Mouse (Mus musculus) retina, adult 2 months (tissue): Measurements from ENCODE around the gene Foxn3.

Experiments used
- DNase-seq: peaks from one replicate; pipeline ENCODE4 v3.0.0-alpha.2; 2012; ENCODE audit warnings: low read depth, low spot score

The Foxn3 gene

DNA sequence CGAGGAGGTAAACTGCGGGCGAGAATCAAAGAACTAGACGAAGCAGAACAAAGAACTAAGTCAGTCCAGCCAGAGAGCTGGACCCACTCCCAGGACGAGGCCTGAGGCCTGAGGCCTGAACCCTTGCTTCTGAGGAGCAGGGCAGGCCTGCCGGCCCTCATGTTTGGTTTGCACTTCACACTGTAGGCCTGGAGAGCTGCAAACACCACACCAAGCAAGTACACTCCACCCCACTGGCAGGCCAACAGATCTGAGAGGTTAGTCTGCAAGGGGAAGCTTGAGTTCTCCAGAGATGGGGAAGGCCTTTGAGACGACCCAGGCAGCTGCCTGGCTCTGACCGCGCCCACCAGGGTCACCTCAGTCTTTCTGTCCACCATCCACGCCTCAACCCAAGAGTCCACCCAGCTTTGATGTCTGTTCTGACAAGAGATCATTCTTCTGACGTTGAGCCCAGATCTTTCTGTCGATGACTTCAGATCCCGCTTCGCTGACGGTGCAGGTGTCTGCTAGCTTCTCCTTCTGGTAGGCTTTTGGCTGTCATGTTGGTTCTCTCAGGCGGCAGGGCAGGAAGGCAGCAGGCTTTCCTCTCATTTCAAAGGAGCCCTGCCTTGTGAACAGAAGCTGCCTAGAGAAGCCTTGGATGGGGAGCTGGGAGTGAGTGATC, 231.1 kb downstream of the Foxn3 start:
- no peak for DNase-seq

DNA sequence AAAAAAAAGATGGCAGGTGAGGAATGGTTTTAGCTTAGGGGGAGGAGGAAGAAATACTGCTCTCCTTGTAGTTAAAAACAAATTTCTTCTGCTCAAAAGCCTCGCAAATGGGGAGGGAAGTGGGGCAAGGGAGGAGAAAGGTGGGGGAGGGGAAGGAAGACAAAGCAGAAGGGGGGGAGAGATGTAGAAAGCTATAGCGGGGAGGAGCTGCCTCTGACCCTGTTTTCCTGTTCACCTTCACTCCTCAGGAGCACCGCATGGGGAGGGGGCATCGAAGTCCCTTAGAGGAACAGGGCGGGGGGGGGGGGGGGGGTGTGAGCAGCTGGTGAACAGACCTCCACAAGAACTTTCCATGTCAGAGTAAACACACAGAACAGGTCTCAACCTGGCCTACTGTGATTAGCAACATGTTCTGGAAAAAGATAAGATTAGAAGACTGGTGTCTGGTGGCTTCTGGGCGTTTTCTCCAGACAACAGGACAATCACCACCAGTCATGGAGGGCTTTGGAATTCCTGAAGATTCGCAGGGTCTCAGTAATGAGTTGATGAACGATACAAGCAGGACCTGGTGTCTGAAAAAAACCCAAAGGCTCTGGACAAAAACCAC, 231.9 kb downstream of the Foxn3 start:
- DNase-seq: no peak

DNA sequence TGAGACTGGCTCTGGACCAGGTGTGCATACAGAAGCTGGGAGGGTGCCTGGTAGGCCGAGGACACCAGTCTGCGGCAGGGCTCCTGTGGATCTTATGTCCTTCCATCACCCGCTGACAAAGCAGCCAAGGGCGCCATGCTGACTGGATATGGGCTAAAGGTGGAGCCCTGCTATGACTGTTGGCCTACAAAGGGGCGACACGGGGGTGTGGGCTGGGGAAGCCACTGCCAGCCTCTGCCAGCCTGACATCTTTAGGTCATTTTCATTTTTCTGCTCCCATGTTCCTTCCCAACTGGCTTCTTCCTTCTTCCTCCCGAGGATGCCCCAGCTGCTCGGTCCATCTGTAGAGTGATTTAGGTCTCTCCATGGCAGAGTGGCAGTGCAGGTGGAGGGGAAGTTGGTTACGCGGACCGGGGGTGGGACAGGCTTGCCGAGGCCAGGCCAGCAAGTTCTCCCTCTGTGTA, 232.5 kb downstream of the Foxn3 start:
- no peak for DNase-seq

DNA sequence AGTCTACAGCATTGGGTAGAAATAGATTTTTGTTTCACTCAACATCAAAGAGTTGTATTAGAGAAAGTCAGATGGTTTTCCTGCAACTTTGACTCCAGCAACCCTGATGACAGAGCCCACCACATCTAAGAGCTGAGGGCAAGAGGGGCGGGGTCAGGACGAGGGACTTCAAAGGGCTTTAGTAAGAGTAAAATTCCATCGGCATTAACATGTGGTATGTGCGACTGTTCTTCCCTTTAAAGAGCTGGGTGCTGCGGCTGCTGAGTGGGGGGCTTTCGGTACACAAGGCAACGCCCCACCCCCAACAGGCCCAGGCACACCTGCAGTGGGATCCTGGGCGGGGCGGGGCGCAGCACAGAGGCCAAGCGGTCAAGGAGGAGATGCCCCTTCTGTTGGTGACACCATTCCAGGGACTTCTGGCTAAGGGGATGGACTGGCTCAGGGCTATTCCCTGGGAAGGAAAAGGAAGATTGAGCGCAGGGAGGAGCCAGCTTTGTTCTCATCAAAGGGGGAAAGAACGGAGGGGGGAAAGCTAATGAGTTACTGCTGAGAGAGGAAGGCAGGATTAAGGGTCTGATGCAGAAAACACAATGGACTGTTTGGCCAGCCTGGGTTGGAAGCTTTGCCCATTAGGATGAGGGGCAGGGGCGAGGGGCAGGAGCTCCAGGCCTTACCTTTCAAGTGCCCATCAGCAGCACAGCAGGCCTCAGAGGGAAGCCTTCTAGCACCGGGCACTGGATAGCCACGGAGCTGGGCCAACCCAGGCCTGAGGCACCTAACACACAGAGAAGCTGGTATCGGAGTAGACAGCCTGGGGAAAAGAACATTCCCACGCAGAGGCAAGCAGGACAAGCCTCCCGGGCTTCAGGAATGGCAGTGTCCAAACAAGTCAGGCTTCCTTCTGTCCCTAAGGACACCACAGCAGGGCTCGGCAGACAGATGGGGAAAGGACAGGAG, 233.8 kb downstream of the Foxn3 start:
- no peak for DNase-seq

DNA sequence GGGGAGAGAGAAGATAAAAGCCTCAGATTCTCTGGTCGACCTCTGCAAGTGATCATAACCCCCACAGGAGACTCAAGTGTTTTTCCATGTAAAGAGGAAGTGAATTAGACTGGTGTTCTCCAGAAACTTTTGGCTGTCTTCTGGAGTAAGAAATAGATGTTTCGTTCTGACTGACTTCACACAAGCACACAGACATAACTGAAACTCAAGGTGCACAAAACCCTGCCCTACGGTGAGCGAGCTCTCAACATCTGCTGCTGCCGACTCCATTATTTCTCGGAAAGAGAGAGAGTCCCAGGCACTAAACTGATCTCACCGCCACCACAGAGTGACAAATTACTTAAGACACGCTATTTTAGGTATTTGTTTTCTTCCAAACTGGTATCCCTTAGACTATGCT, 237.2 kb downstream of the Foxn3 start:
- DNase-seq: no peak

DNA sequence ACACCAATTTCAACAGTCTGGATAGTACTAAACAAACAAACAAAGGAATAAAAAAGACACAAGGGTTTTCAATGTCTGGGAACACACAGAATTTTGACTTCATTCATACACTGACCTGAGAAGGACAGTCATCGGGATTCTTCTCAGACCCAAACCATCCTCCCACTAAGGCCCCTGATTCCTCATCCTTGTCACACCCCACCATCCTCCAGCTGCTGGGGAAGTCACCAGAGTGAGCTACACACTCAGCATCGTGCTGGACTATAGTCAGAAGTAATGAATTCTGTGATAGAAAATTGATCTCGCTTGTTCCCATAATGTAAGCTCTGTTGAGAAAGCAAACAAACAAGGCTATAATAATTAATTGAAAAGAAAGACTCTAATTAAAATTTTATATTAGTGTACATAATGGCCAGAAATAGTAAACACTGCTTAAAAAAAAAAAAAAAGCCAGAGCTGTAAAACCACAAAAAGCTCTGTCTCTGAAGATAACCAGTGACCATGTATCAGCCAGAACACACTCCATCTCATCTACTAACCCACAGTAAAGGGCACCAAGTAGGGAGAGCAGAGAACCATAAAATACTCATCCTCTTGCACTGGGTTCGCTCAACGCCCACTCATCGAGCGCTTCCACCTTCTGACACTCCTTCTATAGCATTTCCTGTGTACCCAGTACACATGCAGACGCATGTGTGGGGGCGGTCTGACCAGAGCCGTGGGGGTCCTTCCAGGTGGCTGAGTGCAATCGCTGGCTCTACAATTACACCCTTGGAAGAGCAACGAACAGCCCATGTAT, 241.6 kb downstream of the Foxn3 start:
- no peak for DNase-seq

DNA sequence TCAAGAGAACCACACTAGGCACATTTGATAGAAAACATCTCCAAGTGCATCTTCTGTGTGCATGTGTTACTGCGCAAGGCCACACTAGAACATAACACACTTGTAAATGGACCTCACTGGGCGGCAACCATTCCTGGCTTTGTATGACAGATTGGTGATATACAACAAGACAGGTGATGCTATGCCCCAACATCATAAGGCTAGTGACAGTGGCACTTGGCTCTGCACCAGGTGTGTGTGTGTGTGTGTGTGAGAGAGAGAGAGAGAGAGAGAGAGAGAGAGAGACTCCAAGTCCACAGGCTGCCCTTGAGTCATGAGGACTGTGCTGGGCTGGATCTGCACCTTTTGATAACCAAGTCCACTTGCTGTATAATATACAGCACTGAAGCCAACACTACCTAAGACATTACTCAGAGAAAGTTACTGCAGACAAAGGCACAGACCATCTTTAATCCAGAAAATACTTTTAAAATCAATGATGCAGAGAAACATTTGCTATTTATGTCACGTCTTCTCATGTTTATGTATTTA, 242.4 kb downstream of the Foxn3 start:
- DNase-seq: no peak

DNA sequence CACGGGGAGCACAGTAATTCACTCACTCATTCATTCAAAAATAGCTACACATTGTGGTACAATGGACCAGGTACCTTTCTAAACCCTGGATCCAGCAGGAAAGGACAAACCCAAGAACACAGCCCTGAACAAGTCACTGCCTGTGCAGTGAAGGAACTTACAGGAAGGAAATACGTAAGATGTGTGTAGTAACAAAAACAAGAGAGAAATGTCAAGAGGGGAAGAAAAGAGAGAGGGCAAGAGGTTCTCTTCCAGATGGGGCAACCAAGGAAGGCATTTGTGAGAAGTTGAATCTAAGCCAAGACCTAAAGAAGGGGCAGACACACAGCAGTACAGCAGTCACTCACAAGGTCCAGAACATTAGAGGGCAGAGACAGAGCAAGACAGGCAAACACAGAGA, 243.5 kb downstream of the Foxn3 start:
- DNase-seq: no peak

DNA sequence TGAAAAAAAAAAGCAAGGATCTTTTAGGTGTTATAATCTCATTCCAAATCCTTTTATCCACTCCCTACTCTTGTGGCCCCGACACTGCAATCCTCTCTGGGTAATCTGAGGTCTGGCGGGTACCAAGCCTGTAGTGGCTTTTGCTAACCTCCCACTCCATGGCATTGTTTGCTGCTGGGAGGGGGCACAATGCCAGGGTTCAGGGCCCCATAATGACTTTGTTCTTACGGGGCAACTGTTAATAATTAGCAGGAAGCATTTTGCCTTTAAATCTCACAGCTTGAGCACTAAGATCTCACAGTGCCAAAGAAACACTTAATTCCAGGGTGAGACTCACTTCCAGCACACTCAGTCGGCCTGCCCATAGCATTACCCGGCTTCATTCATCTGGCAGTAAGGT, 244.2 kb downstream of the Foxn3 start:
- DNase-seq: no peak

DNA sequence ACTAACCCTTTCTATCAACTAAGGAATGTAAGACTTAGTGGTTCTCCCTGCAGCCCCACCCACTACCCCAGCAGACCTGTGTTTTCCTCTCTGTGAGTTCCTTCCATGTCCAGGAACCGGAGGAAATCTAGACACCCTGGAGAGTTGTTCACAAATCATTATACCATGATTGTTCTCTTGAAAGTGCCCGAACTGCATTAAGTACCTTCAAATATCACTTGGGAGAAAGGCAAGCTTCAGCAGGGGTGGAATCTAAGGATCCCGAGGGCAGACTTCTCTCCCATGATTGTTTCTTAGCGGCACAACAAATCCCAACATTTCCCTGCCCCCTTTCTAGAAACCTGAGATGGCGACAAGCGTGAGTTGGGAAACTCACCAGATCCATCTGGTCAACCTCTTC, 247.5 kb downstream of the Foxn3 start:
- DNase-seq: no peak

DNA sequence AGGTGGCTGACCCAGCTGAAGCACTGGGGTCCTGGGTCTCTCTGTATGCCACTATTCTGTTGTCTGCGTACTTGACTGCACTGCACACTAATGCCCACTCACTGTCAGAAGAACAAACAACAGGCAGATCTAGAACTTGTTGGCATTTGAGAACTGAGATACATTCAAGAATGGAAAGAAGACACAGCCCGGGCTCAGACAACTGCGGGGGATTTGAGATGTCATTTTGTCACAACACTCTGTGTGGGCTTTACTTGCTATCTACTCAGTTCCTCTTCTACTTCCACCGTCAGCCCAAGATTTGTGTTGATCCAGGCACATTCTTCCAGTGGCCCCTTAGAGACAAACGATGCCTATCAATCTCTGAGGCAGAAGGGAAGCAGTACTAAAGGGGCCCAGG, 248.6 kb downstream of the Foxn3 start:
- DNase-seq: no peak

DNA sequence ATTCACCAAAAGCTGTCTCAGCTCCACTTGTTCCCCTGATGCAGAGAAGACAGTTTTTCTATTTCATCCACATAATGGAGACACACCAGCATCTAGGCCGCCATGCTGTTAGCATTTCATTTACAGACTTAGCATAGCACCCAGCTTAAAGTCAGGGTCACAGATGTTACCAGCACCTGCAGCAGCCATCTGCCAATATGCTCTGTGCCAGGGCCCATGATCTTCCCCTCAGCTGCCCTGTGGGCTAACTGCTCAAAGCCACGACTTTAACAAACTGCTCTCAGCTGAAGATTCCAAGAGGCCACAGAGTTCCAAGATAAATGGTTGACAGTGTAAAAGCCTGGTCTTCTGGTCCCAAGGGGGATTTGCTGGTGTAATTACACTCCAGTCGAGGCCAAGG, 252.1 kb downstream of the Foxn3 start:
- DNase-seq: no peak

DNA sequence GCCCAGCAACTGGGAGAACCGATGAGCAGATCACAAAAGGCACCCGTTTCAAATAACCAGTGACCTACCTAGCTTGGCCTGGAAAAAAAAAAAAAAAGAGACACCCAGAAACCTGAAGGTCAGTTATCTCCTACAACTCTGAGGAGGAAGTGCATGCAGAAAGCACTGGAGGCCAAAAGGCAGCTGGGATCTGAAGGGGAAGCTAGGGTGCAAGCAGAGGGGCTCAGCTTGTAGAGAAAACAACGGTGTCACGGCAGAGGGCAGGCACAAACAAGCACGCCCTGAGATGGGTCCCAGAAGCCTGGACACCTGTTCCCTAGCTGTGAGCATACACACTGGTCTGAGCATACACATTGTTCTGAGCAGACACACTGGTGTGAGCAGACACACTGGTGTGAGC, 253.4 kb downstream of the Foxn3 start:
- no peak for DNase-seq

DNA sequence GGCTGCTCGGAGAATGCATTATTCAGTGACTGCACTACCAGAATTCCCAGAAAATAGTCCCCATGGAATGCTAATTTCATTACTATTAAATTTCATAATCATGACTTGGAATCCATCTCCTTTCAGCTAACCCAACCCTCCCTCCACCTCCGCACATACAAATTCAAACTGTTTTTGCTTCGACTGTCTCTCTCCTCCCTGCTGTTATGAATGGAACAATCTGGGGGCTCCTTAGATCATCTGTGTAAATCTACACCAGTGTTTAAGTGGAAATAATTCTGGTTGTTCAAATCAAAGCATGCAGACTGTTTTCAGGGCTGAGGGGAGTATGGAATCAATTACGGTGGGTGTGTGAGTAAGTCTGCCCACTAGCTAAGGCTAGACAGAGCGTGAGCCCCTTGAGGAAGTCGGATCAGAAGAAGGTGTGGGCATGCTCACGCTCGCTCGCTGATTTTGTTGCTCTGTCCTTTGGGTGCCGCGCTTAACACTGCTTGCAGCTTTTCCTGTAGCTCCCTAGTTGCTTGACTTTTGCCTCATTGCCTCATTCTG, 254.8 kb downstream of the Foxn3 start:
- DNase-seq: no peak

DNA sequence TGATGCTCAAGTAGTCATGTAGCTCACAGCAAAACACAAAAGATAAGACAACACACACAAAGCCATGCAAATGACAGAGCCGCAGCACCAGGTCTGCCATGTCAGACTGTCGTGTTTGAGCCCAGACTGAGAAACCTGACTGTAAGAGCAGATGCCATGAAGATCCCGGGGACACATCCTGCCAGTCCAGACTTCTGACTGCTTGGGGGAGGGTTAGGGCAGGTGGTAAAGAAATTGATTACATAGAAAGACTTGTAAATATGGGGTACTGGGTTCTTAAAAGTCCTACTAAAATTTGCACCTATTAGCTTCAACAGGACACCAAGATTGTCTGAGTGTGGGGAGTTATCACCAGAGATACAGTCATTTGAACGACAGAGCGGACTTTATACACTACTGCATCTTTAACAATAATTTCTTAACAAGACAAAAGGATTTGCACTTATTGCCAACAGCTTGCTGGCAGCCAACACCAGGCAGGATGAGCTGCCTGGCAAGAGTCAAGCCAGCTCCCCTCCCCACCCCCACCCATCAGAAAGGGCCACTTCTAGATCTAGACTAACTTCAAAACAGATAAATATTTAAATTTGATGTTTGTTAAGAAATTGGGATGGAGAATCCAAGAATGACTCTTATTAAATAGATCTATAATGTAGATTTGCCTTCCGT, 256.7 kb downstream of the Foxn3 start:
- DNase-seq: no peak

DNA sequence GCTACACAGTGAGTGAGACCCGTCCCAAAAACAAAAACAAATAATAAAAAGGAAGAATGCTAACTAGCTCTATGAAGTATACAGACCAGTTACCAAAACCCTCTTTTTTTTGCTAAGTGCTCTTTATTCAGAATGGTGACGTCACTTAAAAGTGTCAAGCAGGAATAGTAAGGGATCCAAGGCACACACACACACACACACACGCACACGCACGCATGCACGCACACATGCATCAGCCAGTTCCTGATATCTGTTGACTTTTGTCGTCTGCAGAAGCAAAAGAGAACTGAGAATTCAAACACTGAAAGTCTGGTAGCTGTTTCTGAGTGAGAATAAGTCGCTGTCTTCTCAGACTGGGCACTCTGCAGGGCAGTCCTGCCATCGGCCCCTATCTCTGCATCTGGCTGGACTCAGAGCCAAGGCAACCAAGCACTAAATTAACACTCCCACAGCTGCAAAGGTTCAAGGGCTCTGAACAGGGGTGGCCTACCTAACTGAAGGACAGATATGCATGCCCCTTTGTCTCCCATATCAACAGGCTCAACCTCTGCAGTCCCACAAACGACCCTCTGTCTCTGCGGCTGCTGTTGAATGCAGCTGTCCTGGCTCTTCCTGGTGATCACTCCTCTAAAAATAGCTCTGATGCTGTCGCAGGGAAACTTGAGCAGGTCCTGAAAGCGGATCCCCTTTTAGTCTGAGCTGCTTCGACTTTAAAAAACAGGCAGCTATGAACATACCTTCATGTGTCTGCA, 257.4 kb downstream of the Foxn3 start:
- DNase-seq: no peak

DNA sequence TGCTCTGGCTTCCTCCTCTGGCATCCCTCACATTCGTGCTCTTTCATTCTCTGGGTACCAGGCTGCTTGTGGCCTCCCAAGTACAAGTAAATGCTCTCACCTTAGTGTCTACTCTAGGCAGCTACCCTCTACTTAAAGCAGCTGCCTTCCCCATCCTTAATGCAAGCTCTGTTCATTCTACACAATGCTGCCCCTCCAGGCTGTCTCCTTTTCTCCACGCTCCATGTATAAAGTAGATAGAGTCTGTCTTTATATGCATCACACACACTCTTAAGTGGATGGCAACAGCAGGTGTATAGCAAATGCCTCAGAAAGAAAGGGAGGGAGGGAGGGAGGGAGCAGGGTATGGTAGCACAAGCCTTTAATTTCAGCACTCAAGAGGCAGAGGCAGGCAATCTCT, 258.1 kb downstream of the Foxn3 start:
- DNase-seq: no peak

DNA sequence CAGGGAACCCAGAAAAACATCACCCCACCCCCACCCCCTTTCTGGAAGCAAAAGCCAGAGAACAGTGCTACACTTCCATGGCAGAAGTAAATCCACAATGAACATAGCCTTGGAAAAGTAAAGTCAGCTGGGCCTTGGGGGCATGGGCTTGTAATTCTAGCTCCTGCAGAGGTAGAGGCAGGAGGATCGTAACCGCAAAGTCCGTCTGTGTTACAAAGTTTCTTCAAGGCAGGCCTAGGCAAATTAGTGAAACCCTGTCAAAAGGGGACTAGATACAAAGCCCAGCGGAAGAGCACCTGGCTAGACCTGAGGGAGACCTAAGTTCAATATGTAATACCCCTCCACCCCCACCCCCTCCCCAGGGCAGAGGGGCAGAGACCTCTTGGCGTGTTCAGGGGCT, 259.3 kb downstream of the Foxn3 start:
- DNase-seq: no peak

DNA sequence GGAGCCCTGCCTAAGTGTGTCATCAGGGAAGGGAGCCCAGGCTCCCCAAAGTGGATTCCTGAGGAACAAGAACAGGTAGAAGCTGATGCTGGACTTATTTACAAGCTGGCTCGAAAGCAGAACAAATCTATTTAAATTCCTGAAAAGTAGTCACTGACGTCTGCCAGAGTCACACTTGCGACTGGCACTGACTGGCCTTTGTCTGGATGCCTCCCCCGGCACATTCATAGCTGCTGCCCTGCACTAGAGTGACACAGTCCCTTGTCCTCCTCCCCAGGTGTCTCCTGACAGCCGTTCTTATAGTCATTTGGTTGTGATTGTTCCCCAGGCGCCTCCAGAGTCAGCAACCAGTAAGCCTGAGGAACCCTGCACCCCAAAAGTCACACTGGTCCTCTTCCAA, 259.8 kb downstream of the Foxn3 start:
- no peak for DNase-seq

DNA sequence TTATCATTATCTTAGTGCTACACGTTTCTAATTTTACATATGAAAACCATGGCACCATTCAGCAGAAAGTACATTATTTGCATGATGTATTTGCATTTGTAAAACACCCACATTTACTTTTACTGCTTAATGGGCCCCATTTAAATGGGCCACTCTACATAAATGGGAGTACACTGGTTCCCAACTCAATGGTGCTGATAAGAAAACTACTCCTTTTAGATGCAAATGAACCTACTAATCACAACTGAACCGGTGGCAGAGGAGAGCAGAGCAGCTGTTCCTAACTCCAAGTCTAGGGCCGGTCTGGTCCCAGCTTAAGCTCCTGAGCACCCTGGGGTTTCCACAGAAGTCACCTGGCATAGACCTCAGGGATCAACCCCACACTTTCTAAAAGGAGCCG, 263.5 kb downstream of the Foxn3 start:
- no peak for DNase-seq
